Mouse (Mus musculus): ENCODE data around the gene Il1r2. TPM values are rescaled to one million over a fixed set of nuclear protein-coding genes. Genes with fewer than 3 reads are reported as not detected.

The Il1r2 gene
- polyA plus RNA-seq, 1 experiment, result 0.83 TPM

- TF ChIP-seq POLR2A (IDR thresholded peaks at IDR 0.05; ENCODE audit: low read depth, low read length), result no peak
- no peak for TF ChIP-seq CTCF (IDR thresholded peaks at IDR 0.05; ENCODE audit: borderline replicate concordance, insufficient read depth, low read length)
- no peak overlapping the region for H3K27ac ChIP-seq (ENCODE audit: insufficient read depth, low read length)
Observed at GRCm38 (mm10) chr1:40057351-40057750, 16.5 kb upstream of the Il1r2 start.

DNA sequence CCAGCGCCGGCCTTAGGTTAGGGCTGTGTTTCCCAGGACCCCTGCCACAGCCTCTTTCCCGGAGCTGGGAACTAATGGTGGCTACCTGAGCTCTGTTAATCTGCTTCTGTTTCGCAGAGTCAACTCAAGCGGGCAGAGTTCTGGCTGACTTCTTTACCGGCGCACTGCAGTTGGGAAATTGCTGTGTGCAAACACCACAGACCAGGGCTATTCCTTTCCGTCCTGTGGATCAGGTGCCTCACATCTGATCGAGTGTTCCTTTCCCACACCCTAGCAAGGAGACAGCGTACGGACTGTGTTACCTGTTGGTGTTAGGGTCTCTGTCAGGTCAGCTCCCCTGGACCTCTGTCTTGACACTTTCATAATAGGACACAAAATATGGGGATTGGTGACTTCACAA, 15.9 kb upstream of the Il1r2 start:
- no peaks in the 10 kb centered on the region for H3K4me1 ChIP-seq (ENCODE audit: control insufficient read depth, insufficient read depth, low read length)
- H3K27ac ChIP-seq (ENCODE audit: insufficient read depth, low read length), result no peak overlapping the region
- no peak overlapping the region for H3K4me3 ChIP-seq (ENCODE audit: insufficient read depth, low read length)
- TF ChIP-seq CTCF (IDR thresholded peaks at IDR 0.05; ENCODE audit: borderline replicate concordance, insufficient read depth, low read length) (no peak), POLR2A (IDR thresholded peaks at IDR 0.05; ENCODE audit: low read depth, low read length) (no peak)

More at GRCm38 (mm10) chr1:40057351-40057750, 16.5 kb upstream of the Il1r2 start:
- Histone ChIP-seq H3K4me3 (ENCODE audit: insufficient read depth, low read length) (no peak overlapping the region), H3K4me1 (ENCODE audit: control insufficient read depth, insufficient read depth, low read length) (no peaks in the 10 kb centered on the region)

GRCm38 (mm10) chr1:40059122-40059774, 14.6 kb upstream of the Il1r2 start:
- Histone ChIP-seq H3K27ac (ENCODE audit: insufficient read depth, low read length) (no peak overlapping the region), H3K4me3 (ENCODE audit: insufficient read depth, low read length) (no peak overlapping the region), H3K4me1 (ENCODE audit: control insufficient read depth, insufficient read depth, low read length) (no peaks in the 10 kb centered on the region)
- TF ChIP-seq POLR2A (IDR thresholded peaks at IDR 0.05; ENCODE audit: low read depth, low read length) (no peak), CTCF (IDR thresholded peaks at IDR 0.05; ENCODE audit: borderline replicate concordance, insufficient read depth, low read length) (no peak)

DNA sequence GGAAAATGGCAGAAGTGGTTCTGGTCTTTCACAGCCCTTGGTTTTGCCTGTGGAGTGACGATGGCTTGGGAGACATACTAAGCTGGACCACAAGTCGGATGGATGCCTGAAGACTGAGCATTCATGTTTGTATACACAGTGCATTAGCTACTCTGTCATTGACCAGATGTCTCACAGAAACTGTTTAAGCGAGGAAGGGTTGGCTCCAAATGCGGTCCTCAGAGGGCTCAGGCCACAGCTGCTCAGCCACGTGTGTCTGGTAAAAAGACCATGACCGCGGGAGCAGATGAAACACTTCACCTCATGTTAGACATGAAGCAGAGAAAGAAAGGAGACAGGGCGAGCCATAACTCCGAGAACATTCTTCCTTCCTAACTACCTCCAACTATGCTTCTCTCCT, 12.5 kb upstream of the Il1r2 start:
- no peak overlapping the region for H3K27ac ChIP-seq (ENCODE audit: insufficient read depth, low read length)
- TF ChIP-seq POLR2A (IDR thresholded peaks at IDR 0.05; ENCODE audit: low read depth, low read length), result no peak
- no peak for TF ChIP-seq CTCF (IDR thresholded peaks at IDR 0.05; ENCODE audit: borderline replicate concordance, insufficient read depth, low read length)
- no peaks in the 10 kb centered on the region for H3K4me1 ChIP-seq (ENCODE audit: control insufficient read depth, insufficient read depth, low read length)
- no peak overlapping the region for H3K4me3 ChIP-seq (ENCODE audit: insufficient read depth, low read length)

GRCm38 (mm10) chr1:40063409-40063808, 10.5 kb upstream of the Il1r2 start:
- H3K4me3 ChIP-seq (ENCODE audit: insufficient read depth, low read length), result no peak overlapping the region
- TF ChIP-seq POLR2A (IDR thresholded peaks at IDR 0.05; ENCODE audit: low read depth, low read length) (no peak), CTCF (IDR thresholded peaks at IDR 0.05; ENCODE audit: borderline replicate concordance, insufficient read depth, low read length) (no peak)
- no peaks in the 10 kb centered on the region for H3K4me1 ChIP-seq (ENCODE audit: control insufficient read depth, insufficient read depth, low read length)
- H3K27ac ChIP-seq (ENCODE audit: insufficient read depth, low read length), result no peak overlapping the region

- Histone ChIP-seq H3K4me3 (ENCODE audit: insufficient read depth, low read length) (no peak overlapping the region), H3K4me1 (ENCODE audit: control insufficient read depth, insufficient read depth, low read length) (no peaks in the 10 kb centered on the region), H3K27ac (ENCODE audit: insufficient read depth, low read length) (no peak overlapping the region)
- TF ChIP-seq POLR2A (IDR thresholded peaks at IDR 0.05; ENCODE audit: low read depth, low read length), result no peak
- no peak for TF ChIP-seq CTCF (IDR thresholded peaks at IDR 0.05; ENCODE audit: borderline replicate concordance, insufficient read depth, low read length)
Observed at GRCm38 (mm10) chr1:40064508-40064907, 9.4 kb upstream of the Il1r2 start.

- no peak overlapping the region for H3K27ac ChIP-seq (ENCODE audit: insufficient read depth, low read length)
- H3K4me3 ChIP-seq (ENCODE audit: insufficient read depth, low read length), result no peak overlapping the region
- TF ChIP-seq POLR2A (IDR thresholded peaks at IDR 0.05; ENCODE audit: low read depth, low read length) (no peak), CTCF (IDR thresholded peaks at IDR 0.05; ENCODE audit: borderline replicate concordance, insufficient read depth, low read length) (no peak)
- H3K4me1 ChIP-seq (ENCODE audit: control insufficient read depth, insufficient read depth, low read length), result no peaks in the 10 kb centered on the region
Observed at GRCm38 (mm10) chr1:40072558-40072957, 1.3 kb upstream of the Il1r2 start.

- H3K4me1 ChIP-seq (ENCODE audit: control insufficient read depth, insufficient read depth, low read length), result no peaks in the 10 kb centered on the region
- H3K27ac ChIP-seq (ENCODE audit: insufficient read depth, low read length), result no peak overlapping the region
- TF ChIP-seq POLR2A (IDR thresholded peaks at IDR 0.05; ENCODE audit: low read depth, low read length) (no peak), CTCF (IDR thresholded peaks at IDR 0.05; ENCODE audit: borderline replicate concordance, insufficient read depth, low read length) (no peak)
Observed at GRCm38 (mm10) chr1:40077328-40077727, 3.4 kb downstream of the Il1r2 start.

DNA sequence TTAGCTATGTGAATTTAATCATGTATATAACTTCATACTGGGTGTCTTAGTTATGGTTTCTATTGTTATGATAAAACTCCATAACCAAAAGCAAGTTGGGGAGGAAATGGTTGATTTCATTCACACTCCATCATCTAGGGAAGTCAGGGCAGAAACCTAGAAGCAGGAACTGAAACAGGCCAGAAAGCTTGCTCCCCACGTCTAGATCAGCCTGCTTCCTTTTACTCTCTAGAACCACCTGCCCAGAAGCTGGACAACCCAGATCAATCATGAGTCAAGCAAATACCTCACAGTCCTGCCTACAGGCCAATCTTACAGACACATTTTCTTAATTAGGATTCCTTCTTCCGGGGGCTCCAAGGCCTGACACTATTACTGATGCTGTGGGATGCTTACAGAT, 7.2 kb downstream of the Il1r2 start:
- no peaks in the 10 kb centered on the region for H3K4me1 ChIP-seq (ENCODE audit: control insufficient read depth, insufficient read depth, low read length)
- TF ChIP-seq CTCF (IDR thresholded peaks at IDR 0.05; ENCODE audit: borderline replicate concordance, insufficient read depth, low read length), result no peak
- no peak for TF ChIP-seq POLR2A (IDR thresholded peaks at IDR 0.05; ENCODE audit: low read depth, low read length)
- no peak overlapping the region for H3K27ac ChIP-seq (ENCODE audit: insufficient read depth, low read length)
- H3K4me3 ChIP-seq (ENCODE audit: insufficient read depth, low read length), result no peak overlapping the region

More at GRCm38 (mm10) chr1:40077328-40077727, 3.4 kb downstream of the Il1r2 start:
- no peak overlapping the region for H3K4me3 ChIP-seq (ENCODE audit: insufficient read depth, low read length)

GRCm38 (mm10) chr1:40084386-40084785, 10.5 kb downstream of the Il1r2 start:
- no peak overlapping the region for H3K4me3 ChIP-seq (ENCODE audit: insufficient read depth, low read length)
- TF ChIP-seq CTCF (IDR thresholded peaks at IDR 0.05; ENCODE audit: borderline replicate concordance, insufficient read depth, low read length) (no peak), POLR2A (IDR thresholded peaks at IDR 0.05; ENCODE audit: low read depth, low read length) (no peak)
- H3K4me1 ChIP-seq (ENCODE audit: control insufficient read depth, insufficient read depth, low read length), result no peaks in the 10 kb centered on the region; the same call in 1 of the 2 replicates
- no peak overlapping the region for H3K27ac ChIP-seq (ENCODE audit: insufficient read depth, low read length)

Measured in embryonic fibroblast, embryonic 13.5 days (primary cell).